Mouse (Mus musculus) ES-Bruce4 (cell line): ENCODE measurements at regions not wholly inside any gene's neighbourhood (a gene's known extent, or its start where the extent isn't known, plus 50 kb on each side); places are given as distances from the start of the nearest gene placed in this dataset.
A peak's percentile ranks its signal among the peaks of the same experiment; 100 is the strongest.

Experiments
- H3K27ac ChIP-seq: 2 replicates; pipeline ENCODE4 v1.5.1; 2012; ENCODE audit warnings: low read length, inconsistent platforms; ENCODE audit not compliant: insufficient read depth
- H3K27me3 ChIP-seq: 2 replicates; pipeline ENCODE4 v1.6.1; 2012; ENCODE audit warnings: mild to moderate bottlenecking, low read length, inconsistent platforms; ENCODE audit not compliant: control insufficient read depth, poor library complexity, insufficient read depth, severe bottlenecking
- H3K36me3 ChIP-seq: 2 replicates; pipeline ENCODE4 v1.6.1; 2012; ENCODE audit warnings: inconsistent platforms, mild to moderate bottlenecking, low read length, moderate library complexity; ENCODE audit not compliant: control insufficient read depth, poor library complexity, insufficient read depth, severe bottlenecking
- H3K4me1 ChIP-seq: one replicate; pipeline ENCODE4 v1.8.1; 2011; ENCODE audit warnings: low read length; ENCODE audit not compliant: control insufficient read depth, insufficient read depth
- H3K4me3 ChIP-seq: 2 replicates; pipeline ENCODE4 v1.5.1; 2011; ENCODE audit warnings: low read depth, mild to moderate bottlenecking, low read length
- H3K9ac ChIP-seq: 2 replicates; pipeline ENCODE4 v1.6.1; 2012; ENCODE audit warnings: low read depth, mild to moderate bottlenecking, inconsistent platforms; ENCODE audit not compliant: poor library complexity, severe bottlenecking
- H3K9me3 ChIP-seq: replicated peaks from 2 replicates; pipeline ENCODE4 v1.6.1; 2012; ENCODE audit warnings: mild to moderate bottlenecking, low read length, inconsistent platforms; ENCODE audit not compliant: control insufficient read depth, poor library complexity, insufficient read depth, severe bottlenecking
- CTCF ChIP-seq: IDR thresholded peaks from one replicate; pipeline ENCODE4 v1.8.1; 2011; ENCODE audit warnings: low read depth, low read length
- EP300 ChIP-seq: IDR thresholded peaks from 2 replicates; pipeline ENCODE4 v1.6.1; 2011; ENCODE audit warnings: low read depth, low read length; ENCODE audit not compliant: insufficient read depth
- POLR2A ChIP-seq: IDR thresholded peaks from one replicate; pipeline ENCODE4 v1.8.1; 2011; ENCODE audit warnings: low read length; ENCODE audit not compliant: insufficient read depth

- H3K4me1 ChIP-seq, result no peaks in the 10 kb centered on the region
- TF ChIP-seq POLR2A (no peak), CTCF (no peak), EP300 (no peak)
- H3K27ac ChIP-seq, result no peak overlapping the region
- no peak overlapping the region for H3K9ac ChIP-seq
- H3K4me3 ChIP-seq, result no peak overlapping the region
- no peaks in the 10 kb centered on the region for H3K9me3 ChIP-seq
- no peaks in the 10 kb centered on the region for H3K27me3 ChIP-seq
- H3K36me3 ChIP-seq, result no peaks in the 10 kb centered on the region
These were observed 339.9 kb downstream of the Lpin1 start for GRCm38 (mm10) chr12:16270876-16271275.

- H3K4me3 ChIP-seq, result no peak overlapping the region
- TF ChIP-seq CTCF (no peak), POLR2A (no peak), EP300 (no peak)
- H3K36me3 ChIP-seq, result no peaks in the 10 kb centered on the region
- no peaks in the 10 kb centered on the region for H3K9me3 ChIP-seq
- no peak overlapping the region for H3K9ac ChIP-seq
- H3K27me3 ChIP-seq, result no peaks in the 10 kb centered on the region
- no peak overlapping the region for H3K27ac ChIP-seq
- no peaks in the 10 kb centered on the region for H3K4me1 ChIP-seq
These were observed 341.1 kb downstream of the Lpin1 start for GRCm38 (mm10) chr12:16269706-16270105.

GRCm38 (mm10) chr12:16268621-16269165 lies 342.1 kb downstream of the Lpin1 start:
- TF ChIP-seq CTCF, result no peak
- no peaks in the 10 kb centered on the region for H3K9me3 ChIP-seq
- H3K4me3 ChIP-seq, result no peak overlapping the region
- H3K9ac ChIP-seq, result no peak overlapping the region
- no peak overlapping the region for H3K27ac ChIP-seq
- no peaks in the 10 kb centered on the region for H3K27me3 ChIP-seq
- H3K4me1 ChIP-seq, result no peaks in the 10 kb centered on the region
- no peaks in the 10 kb centered on the region for H3K36me3 ChIP-seq

GRCm38 (mm10) chr12:16261465-16261864 lies 349.3 kb downstream of the Lpin1 start:
- TF ChIP-seq EP300, result no peak
- TF ChIP-seq CTCF, result no peak
- no peak for TF ChIP-seq POLR2A
- no peak overlapping the region for H3K4me3 ChIP-seq
- H3K27ac ChIP-seq, result no peak overlapping the region
- no peaks in the 10 kb centered on the region for H3K36me3 ChIP-seq
- H3K9me3 ChIP-seq, result no peaks in the 10 kb centered on the region
- H3K9ac ChIP-seq, result no peak overlapping the region
- no peaks in the 10 kb centered on the region for H3K4me1 ChIP-seq
- H3K27me3 ChIP-seq, result no peaks in the 10 kb centered on the region

GRCm38 (mm10) chr12:16260981-16261380 lies 349.8 kb downstream of the Lpin1 start:
- Histone ChIP-seq H3K27ac (no peak overlapping the region), H3K9ac (no peak overlapping the region), H3K9me3 (no peaks in the 10 kb centered on the region), H3K4me1 (no peaks in the 10 kb centered on the region), H3K4me3 (no peak overlapping the region), H3K27me3 (no peaks in the 10 kb centered on the region), H3K36me3 (no peaks in the 10 kb centered on the region)
- 0 out of 2 replicates have a peak, but pooled peaks have one; percentile 37 for TF ChIP-seq EP300
- TF ChIP-seq POLR2A, result no peak

- H3K27me3 ChIP-seq, result no peaks in the 10 kb centered on the region
- H3K9ac ChIP-seq, result no peak overlapping the region
- no peak overlapping the region for H3K27ac ChIP-seq
- no peak for TF ChIP-seq CTCF
- no peak for TF ChIP-seq EP300
- TF ChIP-seq POLR2A, result no peak
- H3K36me3 ChIP-seq, result no peaks in the 10 kb centered on the region
- H3K4me3 ChIP-seq, result no peak overlapping the region
- no peaks in the 10 kb centered on the region for H3K9me3 ChIP-seq
- H3K4me1 ChIP-seq, result no peaks in the 10 kb centered on the region
These were observed 350.3 kb downstream of the Lpin1 start for GRCm38 (mm10) chr12:16260501-16260900.
